Mouse (Mus musculus): ENCODE measurements around the gene Phlpp2.

GRCm38 (mm10) chr8:109853423-109853822 lies 14.9 kb upstream of the Phlpp2 start:
- TF ChIP-seq CTCF (IDR thresholded peaks at IDR 0.05; ENCODE audit: extremely low read depth, insufficient read depth, insufficient read length, insufficient replicate concordance) (peak; percentile 81; the same call in 1 of the 2 replicates), POLR2A (IDR thresholded peaks at IDR 0.05; ENCODE audit: low read depth, low read length) (no peak)
